Mouse (Mus musculus) ES-E14 (cell line): ENCODE measurements at regions not wholly inside any gene's neighbourhood (a gene's known extent, or its start where the extent isn't known, plus 50 kb on each side); places are given as distances from the start of the nearest gene placed in this dataset.
A peak's percentile ranks its signal among the peaks of the same experiment; 100 is the strongest.

ENCODE experiments used
- DNase-seq: peaks from one replicate; pipeline ENCODE4 v3.0.0-alpha.2; 2013; ENCODE audit warnings: low read depth, low spot score
- H3K27ac ChIP-seq: 2 replicates; pipeline ENCODE4 v1.5.1; 2012; ENCODE audit warnings: low read depth, mild to moderate bottlenecking, low read length, moderate library complexity, mixed read lengths; ENCODE audit not compliant: poor library complexity, insufficient read depth, severe bottlenecking
- H3K36me3 ChIP-seq: 2 replicates; pipeline ENCODE4 v1.6.1; 2012; ENCODE audit warnings: mild to moderate bottlenecking, low read length, moderate library complexity, mixed read lengths; ENCODE audit not compliant: control insufficient read depth, poor library complexity, insufficient read depth, severe bottlenecking
- H3K4me1 ChIP-seq, 2 experiments: fragments of 150-350 bp in 1 of 2; sonication (generic) in 1 of 2; 2 replicates each; pipeline ENCODE4 v1.6.1; 2012; ENCODE audit warnings: low read length in 2 of 2, mild to moderate bottlenecking in 1 of 2, mixed read lengths in 1 of 2; ENCODE audit not compliant: control insufficient read depth in 2 of 2, insufficient read depth in 2 of 2, poor library complexity in 1 of 2
- H3K4me3 ChIP-seq, 2 experiments: fragments of 150-350 bp in 1 of 2; sonication (generic) in 1 of 2; 2 replicates each; pipeline ENCODE4 v1.5.1; 2012; ENCODE audit warnings: low read length in 2 of 2, low read depth in 1 of 2, mild to moderate bottlenecking in 1 of 2, mixed read lengths in 1 of 2; ENCODE audit not compliant: insufficient read depth in 1 of 2, poor library complexity in 1 of 2, severe bottlenecking in 1 of 2
- H3K9ac ChIP-seq: 2 replicates; pipeline ENCODE4 v1.6.1; 2012; ENCODE audit warnings: low read depth, mild to moderate bottlenecking, low read length, mixed read lengths; ENCODE audit not compliant: poor library complexity, insufficient read depth, severe bottlenecking
- H3K9me3 ChIP-seq: fragments of 150-350 bp; sonication (generic); 2 replicates; pipeline ENCODE4 v1.6.1; 2012; ENCODE audit warnings: low read depth, mild to moderate bottlenecking, low read length; ENCODE audit not compliant: control insufficient read depth, insufficient read depth
- CHD2 ChIP-seq: IDR thresholded peaks from 2 replicates; pipeline ENCODE4 v1.6.1; 2014; ENCODE audit warnings: mild to moderate bottlenecking, low read depth, low read length, inconsistent platforms
- HCFC1 ChIP-seq: IDR thresholded peaks from 2 replicates; pipeline ENCODE4 v1.6.1; 2012; ENCODE audit warnings: low read length, inconsistent platforms, borderline replicate concordance; ENCODE audit not compliant: insufficient read depth
- MAFK ChIP-seq: IDR thresholded peaks from 2 replicates; pipeline ENCODE4 v1.6.1; 2014; ENCODE audit warnings: mild to moderate bottlenecking, low read depth, low read length, inconsistent platforms; ENCODE audit not compliant: insufficient read depth
- ZC3H11A ChIP-seq: IDR thresholded peaks from 2 replicates; pipeline ENCODE4 v1.6.1; 2012; ENCODE audit warnings: low read depth, mild to moderate bottlenecking, inconsistent platforms, low read length, borderline replicate concordance
- ZNF384 ChIP-seq: IDR thresholded peaks from 2 replicates; pipeline ENCODE4 v1.6.1; 2012; ENCODE audit warnings: low read depth, low read length, inconsistent platforms
- in situ Hi-C, 2 experiments: fragments of 600-800 bp; cut with MboI; formaldehyde crosslinking; loops; one replicate each; pipeline ENCODE4 v1.15.1; 2025; ENCODE audit warnings: low sequenced_read_pairs in 2 of 2, inconsistent platforms in 1 of 2; ENCODE audit not compliant: unreplicated experiment in 2 of 2

DNA sequence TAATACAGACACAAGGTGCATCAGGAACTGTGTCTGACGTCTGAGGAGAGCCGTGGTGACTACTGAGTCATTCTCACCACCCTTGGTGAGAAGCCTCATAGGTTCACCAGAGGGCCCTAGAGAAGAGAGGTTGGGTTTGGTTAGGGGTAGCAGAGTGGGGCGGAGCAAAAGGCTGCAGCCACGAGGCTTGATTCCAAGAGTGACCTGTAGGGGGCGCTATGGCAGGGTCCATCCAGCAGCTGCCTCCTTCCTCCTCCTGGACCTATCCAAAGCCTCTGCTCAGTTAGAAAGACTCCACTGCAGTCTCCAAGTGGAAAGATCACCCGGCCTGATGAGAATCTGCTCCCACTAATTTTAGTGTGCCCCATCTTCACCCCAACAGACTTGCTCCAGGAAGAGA is 149.3 kb upstream of the Kazn start:
- Histone ChIP-seq H3K4me3 (no peak overlapping the region), H3K36me3 (no peaks in the 10 kb centered on the region), H3K9me3 (no peaks in the 10 kb centered on the region; the same call in 1 of the 2 replicates), H3K27ac (no peak overlapping the region), H3K9ac (no peak overlapping the region), H3K4me1 (no peaks in the 10 kb centered on the region)
- peak; percentile 31 for DNase-seq
- TF ChIP-seq ZNF384 (no peak), HCFC1 (no peak), CHD2 (no peak), MAFK (no peak), ZC3H11A (no peak)
- in situ Hi-C loops = no loop called here

DNA sequence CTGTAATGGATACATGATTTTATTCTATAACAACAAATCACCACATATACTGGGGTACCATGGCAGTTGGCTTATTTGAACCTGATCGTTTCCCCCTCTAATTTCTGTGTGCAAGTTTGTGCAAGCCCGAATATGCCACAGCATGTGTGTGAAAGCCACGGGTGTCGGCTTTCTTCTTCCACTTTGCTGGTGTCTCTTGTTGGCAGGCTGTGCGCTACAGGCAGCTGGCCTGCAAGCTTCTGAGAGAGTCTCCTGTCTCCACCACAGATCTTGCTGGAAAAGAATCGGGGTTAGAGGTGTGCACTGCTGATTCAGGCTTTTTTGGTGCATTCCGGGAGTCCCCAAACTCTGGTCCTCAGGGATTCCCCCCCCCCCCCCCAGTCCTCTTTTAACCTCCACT is 142.0 kb upstream of the Kazn start:
- DNase-seq = no peak
- Histone ChIP-seq H3K9me3 (no peaks in the 10 kb centered on the region; the same call in 1 of the 2 replicates), H3K4me3 (no peak overlapping the region), H3K4me1 (no peaks in the 10 kb centered on the region), H3K27ac (no peak overlapping the region), H3K36me3 (no peaks in the 10 kb centered on the region), H3K9ac (no peak overlapping the region)
- in situ Hi-C loops = no loop called here
- TF ChIP-seq ZC3H11A (no peak), CHD2 (no peak), HCFC1 (no peak), MAFK (no peak), ZNF384 (no peak)

DNA sequence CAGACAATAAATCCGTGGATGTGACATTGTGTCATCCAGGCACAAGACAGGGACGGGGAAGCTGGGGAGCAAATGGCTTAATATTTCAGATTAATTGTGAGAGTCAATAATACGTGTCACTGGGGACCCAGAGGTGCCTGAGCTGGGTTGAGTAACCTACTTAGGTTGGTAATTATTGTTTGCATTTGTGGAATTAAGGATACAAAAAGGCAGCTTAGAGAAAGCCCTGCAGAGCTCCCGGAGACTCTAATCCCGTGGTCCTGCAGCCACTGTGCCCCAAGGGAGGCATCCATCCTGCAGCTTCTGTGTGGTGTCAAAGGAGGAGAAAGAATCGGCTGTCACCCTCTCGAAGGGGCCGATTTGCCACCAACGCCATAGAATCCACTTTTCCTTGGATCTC is 139.3 kb upstream of the Kazn start:
- Histone ChIP-seq H3K9me3 (no peaks in the 10 kb centered on the region), H3K9ac (no peak overlapping the region), H3K4me3 (no peak overlapping the region), H3K27ac (no peak overlapping the region), H3K4me1 (no peaks in the 10 kb centered on the region), H3K36me3 (no peaks in the 10 kb centered on the region)
- TF ChIP-seq CHD2 (no peak), ZNF384 (no peak), ZC3H11A (no peak), MAFK (no peak), HCFC1 (no peak)
- in situ Hi-C loops = no loop called here
- DNase-seq = no peak

DNA sequence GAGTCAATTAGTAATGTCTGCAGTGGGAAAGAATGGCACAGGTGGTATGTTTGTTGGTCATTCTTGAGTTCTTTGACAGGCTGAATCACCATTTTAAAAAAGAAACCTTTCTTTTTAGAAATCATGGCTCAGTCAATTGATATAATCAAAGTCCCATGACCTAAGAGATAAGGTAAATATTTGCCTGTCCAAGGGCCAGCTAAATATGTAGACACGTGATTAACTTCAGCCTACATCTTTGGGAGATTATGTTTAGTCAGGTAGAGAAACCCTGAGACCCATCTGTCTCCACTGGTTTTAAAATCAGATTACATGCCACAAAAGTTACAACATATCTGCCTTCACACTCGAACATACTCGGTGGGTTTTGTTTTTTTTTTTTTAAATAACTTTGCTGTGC is 128.6 kb upstream of the Kazn start:
- DNase-seq = no peak
- Histone ChIP-seq H3K9ac (no peak overlapping the region), H3K36me3 (no peaks in the 10 kb centered on the region), H3K4me3 (no peak overlapping the region), H3K4me1 (no peaks in the 10 kb centered on the region), H3K9me3 (no peaks in the 10 kb centered on the region), H3K27ac (no peak overlapping the region)
- TF ChIP-seq ZNF384 (no peak), MAFK (no peak), CHD2 (no peak), ZC3H11A (no peak), HCFC1 (no peak)
- in situ Hi-C loops = no loop called here

DNA sequence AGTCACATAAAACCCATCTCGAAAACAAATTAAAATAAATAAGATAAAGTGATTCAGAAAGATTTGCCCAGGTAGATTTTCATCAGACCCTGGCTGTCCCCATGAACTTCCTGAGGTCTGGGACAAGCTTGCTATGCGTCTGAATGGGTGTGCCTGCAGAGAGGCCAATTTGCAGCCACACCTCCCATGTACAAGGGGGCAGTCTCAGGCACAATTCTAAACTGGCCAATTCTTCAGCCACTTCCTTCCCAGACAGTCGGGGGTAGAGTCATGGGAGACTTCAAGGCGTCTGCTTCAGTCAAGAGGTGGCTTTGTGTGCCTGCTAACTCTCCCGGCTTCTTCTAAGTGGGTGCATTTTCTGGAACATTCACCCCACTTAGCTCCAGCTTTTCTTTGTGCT is 122.9 kb upstream of the Kazn start:
- in situ Hi-C loops = no loop called here
- Histone ChIP-seq H3K4me1 (peaks cover 0 to 7% of the 10 kb centered on the region in 2 experiments; a peak in 1 of 4 replicates), H3K27ac (no peak overlapping the region), H3K4me3 (no peak overlapping the region), H3K9ac (no peak overlapping the region), H3K9me3 (no peaks in the 10 kb centered on the region), H3K36me3 (no peaks in the 10 kb centered on the region)
- DNase-seq = no peak
- TF ChIP-seq ZC3H11A (no peak), MAFK (no peak), ZNF384 (no peak), HCFC1 (no peak), CHD2 (no peak)
